Mouse (Mus musculus) heart, adult 2 months (tissue): ENCODE results near the gene Hvcn1. TPM values are rescaled to one million over a fixed set of nuclear protein-coding genes. Genes with fewer than 3 reads are reported as not detected.

ENCODE experiments used
- DNase-seq, 2 experiments: peaks; one replicate each; pipeline ENCODE4 v3.0.0; 2021
- H3K27ac ChIP-seq: fragments of 200-600 bp; 2 replicates; pipeline ENCODE4 v1.8.1; 2022
- H3K27me3 ChIP-seq: fragments of 200-500 bp; 2 replicates; pipeline ENCODE4 v1.6.1; 2012; ENCODE audit warnings: mild to moderate bottlenecking, low read length, inconsistent platforms, mixed read lengths; ENCODE audit not compliant: control insufficient read depth, insufficient read depth
- H3K36me3 ChIP-seq: fragments of 200-500 bp; 2 replicates; pipeline ENCODE4 v1.6.1; 2012; ENCODE audit warnings: low read length, inconsistent platforms; ENCODE audit not compliant: control insufficient read depth, insufficient read depth
- H3K4me1 ChIP-seq: fragments of 200-500 bp; 2 replicates; pipeline ENCODE4 v1.6.1; 2011; ENCODE audit warnings: low read length; ENCODE audit not compliant: control insufficient read depth, insufficient read depth
- H3K4me3 ChIP-seq: fragments of 200-600 bp; 2 replicates; pipeline ENCODE4 v1.8.1; 2022
- H3K79me2 ChIP-seq: fragments of 200-500 bp; replicated peaks from 2 replicates; pipeline ENCODE4 v1.6.1; 2012; ENCODE audit warnings: mild to moderate bottlenecking, inconsistent platforms, low read length, moderate library complexity, mixed read lengths; ENCODE audit not compliant: control insufficient read depth, insufficient read depth
- H3K9ac ChIP-seq: fragments of 200-500 bp; 2 replicates; pipeline ENCODE4 v1.6.1; 2012; ENCODE audit warnings: low read depth, mild to moderate bottlenecking, control low read depth, inconsistent platforms, low read length, mixed read lengths
- CTCF ChIP-seq: fragments of 200-600 bp; IDR thresholded peaks from 2 replicates; pipeline ENCODE4 v1.8.1; 2022; ENCODE audit warnings: antibody characterized with exemption, mild to moderate bottlenecking, moderate library complexity
- EP300 ChIP-seq: fragments of 200-500 bp; IDR thresholded peaks from 2 replicates; pipeline ENCODE4 v1.6.1; 2011; ENCODE audit warnings: low read depth, low read length, control low read depth; ENCODE audit not compliant: insufficient read depth
- POLR2A ChIP-seq: fragments of 200-500 bp; IDR thresholded peaks from 2 replicates; pipeline ENCODE4 v1.6.1; 2011; ENCODE audit warnings: mild to moderate bottlenecking, low read depth, low read length, control low read depth; ENCODE audit not compliant: insufficient read depth
- WGBS: fragments of 180-500 bp; shearing (Covaris S2); methylation state at CpG from one replicate; pipeline ENCODE4 v1.1.7; 2018; 5-methylcytosine and 5-hydroxymethylcytosine counted together
- intact Hi-C: fragments of 180-260 bp; cut with DNase I; formaldehyde crosslinking; loops from one replicate; pipeline ENCODE4 v1.15.1; 2025
- long read RNA-seq: library from polyadenylated mRNA; stranded (forward); transcript quantifications from one replicate; pipeline ENCODE4 v2.0.0, GENCODE M21; 2021
- polyA plus RNA-seq: library from polyadenylated mRNA; depleted of rRNA; stranded (reverse); fragments of >200 nt; gene quantifications from 2 replicates; pipeline ENCODE4 v1.2.3, GENCODE M21; 2012; rRNA removed
- total RNA-seq, 2 experiments: library from RNA; stranded (reverse); gene quantifications; 2 replicates each; pipeline ENCODE4 v1.2.3; 2021

Gene Hvcn1
- total RNA-seq (1 to 10 TPM in 1 of 2 experiments, under 1 TPM in 1; 0.81 to 1.5 TPM), polyA plus RNA-seq (2.4 and 2.9 TPM in 2 replicates)
- long read RNA-seq, transcript Hvcn1-201 (8 exons, 2,790 nt) = major isoform, 5 of 9 reads
- long read RNA-seq, partial matches to known transcripts = 1 of 9 reads
- long read RNA-seq, other reads (novel, unspliced or antisense) = 3 of 9 reads

- Histone ChIP-seq H3K4me3 (no peak within 1 kb of the TSS), H3K27me3 (no peaks in the 10 kb centered on the region), H3K27ac (no peak within 1 kb of the TSS), H3K36me3 (no peaks in the 10 kb centered on the region), H3K9ac (no peak within 1 kb of the TSS), H3K79me2 (no peaks in the 10 kb centered on the region), H3K4me1 (no peaks in the 10 kb centered on the region; the same call in 1 of the 2 replicates)
- intact Hi-C loops = no loop called here
- DNase-seq = no peak
- TF ChIP-seq POLR2A (no peak), CTCF (no peak), EP300 (no peak)
- WGBS = 62% methylated on average over 4 of the region's 4 CpGs
These were observed at the start of gene Hvcn1 for GRCm38 (mm10) chr5:122206475-122206874. Gene Hvcn1 (plus strand): TSS chr5:122206804.

- Histone ChIP-seq H3K4me3 (peak within 1 kb of the TSS; percentile 88), H3K4me1 (peaks cover 18% of the 10 kb centered on the region), H3K27me3 (no peaks in the 10 kb centered on the region), H3K27ac (peak within 1 kb of the TSS; percentile 94), H3K79me2 (peaks cover 3% of the 10 kb centered on the region), H3K36me3 (peaks cover 12% of the 10 kb centered on the region), H3K9ac (peak within 1 kb of the TSS; percentile 94)
- intact Hi-C loops = loop anchor here (2.0 to 10.0 kb wide), 2 partner anchors 13 to 197 kb away; partner anchors contain the start of genes Rad9b and Vps29
- TF ChIP-seq POLR2A (peak; percentile 77), CTCF (peak; percentile 70), EP300 (peak; percentile 73; the same call in 1 of the 2 replicates)
- DNase-seq = peak; percentile 92 to 94
- WGBS = under 1% methylated on average over 54 of the region's 54 CpGs
These were observed 48.7 kb upstream of the Hvcn1 start, which contains the start of gene Ppp1cc for GRCm38 (mm10) chr5:122157827-122158381. Gene Ppp1cc (plus strand): TSS chr5:122158278.

- intact Hi-C loops = loop anchor here (2.0 to 10.0 kb wide), 2 partner anchors 14 to 196 kb away; partner anchors contain the start of genes Rad9b and Vps29
- H3K27ac ChIP-seq = peak overlapping the region; percentile 94
- peaks cover 4% of the 10 kb centered on the region for H3K79me2 ChIP-seq
- WGBS = 1% methylated on average over 42 of the region's 42 CpGs
- TF ChIP-seq CTCF = no peak
- no peak for TF ChIP-seq EP300
- 0 out of 2 replicates have a peak, but pooled peaks have one; percentile 9 for TF ChIP-seq POLR2A
- H3K4me3 ChIP-seq = peak overlapping the region; percentile 88
- H3K9ac ChIP-seq = peak overlapping the region; percentile 94
- H3K36me3 ChIP-seq = peaks cover 20% of the 10 kb centered on the region
- H3K27me3 ChIP-seq = no peaks in the 10 kb centered on the region
- H3K4me1 ChIP-seq = peaks cover 24% of the 10 kb centered on the region
- DNase-seq = peak; percentile 45 to 65
These were observed 47.8 kb upstream of the Hvcn1 start for GRCm38 (mm10) chr5:122158557-122159515.

GRCm38 (mm10) chr5:122163194-122163593 is 43.4 kb upstream of the Hvcn1 start:
- Histone ChIP-seq H3K4me3 (no peak overlapping the region), H3K9ac (no peak overlapping the region), H3K27me3 (no peaks in the 10 kb centered on the region), H3K36me3 (peaks cover 38% of the 10 kb centered on the region), H3K27ac (no peak overlapping the region; the same call in 1 of the 2 replicates), H3K4me1 (peaks cover 43% of the 10 kb centered on the region), H3K79me2 (peaks cover 4% of the 10 kb centered on the region)
- no peak for TF ChIP-seq POLR2A
- TF ChIP-seq CTCF = no peak
- no peak for TF ChIP-seq EP300
- 10% methylated on average over 6 of the region's 6 CpGs for WGBS
- intact Hi-C loops = no loop called here
- DNase-seq = peak in 1 of 2 experiments; percentile 20

- intact Hi-C loops = no loop called here
- WGBS = 36% methylated on average over 3 of the region's 3 CpGs
- Histone ChIP-seq H3K79me2 (peaks cover 4% of the 10 kb centered on the region), H3K27me3 (no peaks in the 10 kb centered on the region), H3K9ac (no peak overlapping the region), H3K27ac (peak overlapping the region; percentile 33), H3K4me3 (no peak overlapping the region), H3K4me1 (peaks cover 46% of the 10 kb centered on the region), H3K36me3 (peaks cover 42% of the 10 kb centered on the region)
- no peak for TF ChIP-seq EP300
- no peak for TF ChIP-seq CTCF
- TF ChIP-seq POLR2A = no peak
- DNase-seq = no peak
These were observed 42.6 kb upstream of the Hvcn1 start for GRCm38 (mm10) chr5:122164011-122164410.
